Mouse (Mus musculus) fat pad, adult 2 months (tissue): Measurements from ENCODE around the gene Tysnd1.
A peak's percentile ranks its signal among the peaks of the same experiment; 100 is the strongest.

Source experiments
- DNase-seq: peaks from one replicate; pipeline ENCODE4 v3.0.0-alpha.2; 2011; ENCODE audit warnings: low read depth, low spot score; ENCODE audit errors: extremely low read depth

Gene Tysnd1

GRCm38 (mm10) chr10:61730171-61730570 lies 34.9 kb downstream of the Tysnd1 start:
- no peak for DNase-seq

- no peak for DNase-seq
Measured at GRCm38 (mm10) chr10:61734377-61734776, 39.1 kb downstream of the Tysnd1 start.

DNA sequence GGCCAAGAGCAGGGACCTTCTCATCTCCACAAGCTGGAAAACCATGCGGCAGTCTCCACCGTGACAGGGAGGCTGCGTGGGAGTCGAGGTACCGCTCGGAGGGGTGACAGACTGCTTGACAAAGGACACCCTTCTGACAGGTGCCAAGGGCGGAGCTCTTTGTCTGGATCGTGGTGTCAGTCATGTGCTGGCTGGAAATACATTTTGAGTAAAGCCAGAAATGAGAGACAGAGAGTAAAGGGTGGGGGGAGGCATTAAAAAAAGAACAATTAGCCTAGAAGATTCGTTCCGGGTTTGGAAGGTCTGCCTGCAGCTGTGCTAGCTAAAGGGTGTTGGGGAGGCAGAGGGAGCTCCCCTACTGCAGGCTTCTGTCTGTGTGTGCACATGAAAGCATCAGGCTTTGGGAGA lies 41.4 kb downstream of the Tysnd1 start:
- no peak for DNase-seq

DNA sequence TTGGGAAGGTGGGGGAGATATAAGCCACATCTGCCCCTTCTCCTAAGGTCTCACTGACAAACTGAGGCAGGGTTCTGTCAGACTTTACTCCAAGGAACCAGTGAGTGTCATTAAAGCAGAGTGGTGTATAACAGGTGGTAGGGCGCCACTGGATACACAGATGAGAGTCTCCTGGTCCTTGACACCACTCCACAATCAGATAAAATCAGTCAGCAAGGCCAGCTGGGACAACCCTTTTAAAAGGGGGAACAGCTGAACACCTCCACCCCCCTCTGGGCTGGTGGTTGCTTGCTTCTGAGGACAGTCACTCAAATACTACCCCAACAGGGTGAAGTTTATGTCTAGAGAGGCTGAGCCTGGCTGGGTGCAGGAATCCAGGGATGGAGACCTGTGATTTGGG lies 42.2 kb downstream of the Tysnd1 start:
- no peak for DNase-seq

GRCm38 (mm10) chr10:61738126-61738525 lies 42.8 kb downstream of the Tysnd1 start:
- DNase-seq, result no peak

DNA sequence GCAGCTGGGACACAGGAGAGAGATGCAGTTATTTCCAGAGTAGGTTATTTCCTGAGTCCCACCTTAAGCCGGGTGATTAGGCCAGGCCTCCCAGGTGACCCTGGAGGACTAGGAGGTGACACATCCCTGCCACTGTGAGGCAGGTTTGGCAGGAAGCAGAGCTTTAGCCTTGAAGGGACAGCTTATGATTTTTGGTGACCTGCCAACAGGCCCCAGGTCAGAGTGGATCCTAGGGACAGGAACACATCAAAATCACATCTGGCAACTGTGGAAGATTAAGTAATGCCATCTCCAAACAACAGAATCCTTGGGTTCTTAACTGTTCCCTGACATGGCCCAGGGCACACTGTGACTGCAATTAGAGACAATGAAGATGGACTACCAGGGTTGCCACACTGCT lies 46.0 kb downstream of the Tysnd1 start:
- DNase-seq, result peak; percentile 98

DNA sequence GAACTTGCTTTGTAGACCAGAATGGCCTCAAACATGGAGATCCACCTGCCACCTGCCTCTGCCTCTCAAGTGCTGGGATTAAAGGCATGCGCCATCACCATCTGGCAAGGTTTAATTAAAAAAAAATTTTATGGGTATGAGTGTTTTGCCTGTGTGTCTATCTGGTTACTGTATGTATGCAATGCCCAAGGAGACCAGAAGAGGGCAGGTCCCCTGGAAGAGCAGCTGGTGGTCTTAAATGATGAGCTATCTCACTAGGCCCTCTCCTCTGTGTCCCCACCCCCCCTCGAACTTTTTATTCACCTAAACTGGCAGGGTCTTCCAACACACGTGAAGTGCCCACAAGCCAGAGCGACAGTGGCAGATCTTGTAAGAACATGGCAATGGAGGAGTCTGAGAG lies 46.6 kb downstream of the Tysnd1 start:
- no peak for DNase-seq

DNA sequence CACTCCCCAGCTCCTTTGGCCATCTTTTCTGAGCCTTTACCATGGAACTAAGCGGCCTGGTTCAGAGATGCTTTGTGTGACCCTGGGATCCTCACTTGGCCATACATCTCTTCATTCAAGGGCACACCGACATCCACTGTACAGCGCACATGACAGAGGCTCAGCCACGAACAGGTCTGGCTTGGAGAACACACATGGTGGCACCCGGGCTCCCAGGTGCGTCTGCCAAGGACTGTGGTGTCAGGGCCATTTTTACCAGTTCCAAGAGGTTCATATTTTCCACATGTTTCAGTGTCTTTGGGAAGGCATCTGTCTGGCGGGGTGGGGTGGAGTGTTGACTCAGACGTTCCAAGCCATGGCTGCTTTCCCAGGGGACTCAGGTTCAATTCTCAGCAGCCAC lies 47.0 kb downstream of the Tysnd1 start:
- no peak for DNase-seq

DNA sequence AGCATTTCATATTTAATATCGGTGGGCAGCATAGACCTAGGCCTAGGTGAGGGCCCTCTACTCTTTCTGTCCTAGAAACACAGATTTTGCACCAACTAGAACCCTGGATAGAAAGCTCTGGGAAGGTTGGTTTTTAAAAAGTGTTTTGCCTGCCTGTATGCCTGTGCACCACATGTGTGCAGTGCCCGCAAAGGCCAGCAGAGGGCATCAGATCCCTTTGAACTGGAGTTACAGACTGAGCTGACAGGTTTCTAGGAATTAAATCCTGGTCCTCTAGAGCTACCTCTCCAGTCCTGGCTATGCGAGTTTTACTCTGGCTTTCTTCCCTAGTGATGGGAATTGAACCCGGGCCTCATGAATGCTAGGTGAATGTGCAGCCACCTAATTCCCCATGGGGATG lies 49.8 kb downstream of the Tysnd1 start:
- DNase-seq, result no peak

GRCm38 (mm10) chr10:61747302-61747701 lies 52.0 kb downstream of the Tysnd1 start:
- no peak for DNase-seq

DNA sequence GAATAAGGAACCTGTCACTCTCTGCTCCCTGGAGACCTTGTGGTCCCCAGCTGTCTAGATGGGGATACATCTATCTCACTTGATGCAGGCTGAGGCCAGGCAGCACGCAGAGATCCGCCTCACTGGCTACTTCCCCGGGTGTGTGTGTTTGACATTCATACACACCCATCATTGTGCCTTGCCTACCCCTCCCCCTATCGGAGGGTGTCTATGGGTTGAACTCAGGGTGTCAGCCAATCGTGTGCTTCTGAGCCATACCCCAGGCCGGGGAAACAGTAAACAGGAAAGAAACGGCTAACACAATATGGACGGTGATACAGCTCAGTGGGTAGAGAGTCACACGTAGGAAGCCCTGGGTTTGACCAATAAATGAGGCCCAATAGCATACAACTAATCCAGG lies 54.7 kb downstream of the Tysnd1 start:
- no peak for DNase-seq

- DNase-seq, result no peak
Measured at GRCm38 (mm10) chr10:61751534-61752219, 56.4 kb downstream of the Tysnd1 start.
